Mouse (Mus musculus) kidney, postnatal 4 days (tissue): ENCODE data around the gene Sgk2.

Experiments
- DNase-seq, 2 experiments: peaks; one replicate each; pipeline ENCODE4 v3.0.0; 2021; ENCODE audit warnings: mixed read lengths in 2 of 2

Sgk2 gene

GRCm38 (mm10) chr2:163061203-163062118, 74.3 kb downstream of the Sgk2 start:
- DNase-seq: no peak

DNA sequence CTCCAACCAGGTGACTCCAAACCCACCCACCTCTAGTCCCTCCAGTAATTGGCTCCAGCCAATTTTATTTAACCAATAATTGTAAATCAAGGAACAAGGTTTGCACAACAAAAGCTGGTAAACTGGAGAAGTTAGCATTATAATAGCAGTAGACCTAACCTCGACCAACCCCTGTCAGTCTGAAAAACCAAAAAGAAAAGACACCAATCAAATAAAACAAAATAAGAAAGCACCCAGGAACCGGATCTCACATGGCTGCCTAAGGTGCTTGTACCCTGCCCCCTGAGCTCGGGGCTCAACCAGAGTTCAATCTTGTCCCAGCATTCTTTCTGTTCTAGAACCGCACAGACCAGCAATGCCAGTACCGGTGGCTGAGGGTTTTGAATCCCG, 75.0 kb downstream of the Sgk2 start:
- no peak for DNase-seq
